Mouse (Mus musculus): ENCODE results near the gene Tekt3. TPM values are rescaled to one million over a fixed set of nuclear protein-coding genes. Genes with fewer than 3 reads are reported as not detected.

Gene Tekt3
- polyA plus RNA-seq, 1 experiment = not detected

GRCm38 (mm10) chr11:63142311-63142710 is 80.9 kb downstream of the Tekt3 start:
- 84% methylated on average over 5 of the region's 5 CpGs for WGBS
- TF ChIP-seq POLR2A (IDR thresholded peaks at IDR 0.05; ENCODE audit: borderline replicate concordance, insufficient read depth, low read length) (no peak), CTCF (IDR thresholded peaks at IDR 0.05; ENCODE audit: borderline replicate concordance, insufficient read depth, low read depth, low read length) (no peak)
- Histone ChIP-seq H3K27me3 (ENCODE audit: control insufficient read depth, insufficient read depth, low read length) (no peaks in the 10 kb centered on the region), H3K27ac (ENCODE audit: insufficient read depth, low read length) (no peak overlapping the region), H3K4me1 (ENCODE audit: control insufficient read depth, insufficient read depth, low read length) (no peaks in the 10 kb centered on the region), H3K4me3 (replicated peaks; ENCODE audit: insufficient read depth, low read depth, low read length) (no peak overlapping the region)
- DNase-seq = no peak

GRCm38 (mm10) chr11:63142816-63143215 is 81.4 kb downstream of the Tekt3 start:
- no peak for DNase-seq
- Histone ChIP-seq H3K27ac (ENCODE audit: insufficient read depth, low read length) (no peak overlapping the region), H3K27me3 (ENCODE audit: control insufficient read depth, insufficient read depth, low read length) (no peaks in the 10 kb centered on the region), H3K4me3 (replicated peaks; ENCODE audit: insufficient read depth, low read depth, low read length) (no peak overlapping the region), H3K4me1 (ENCODE audit: control insufficient read depth, insufficient read depth, low read length) (no peaks in the 10 kb centered on the region)
- WGBS = 91% methylated on average over 4 of the region's 4 CpGs
- no peak for TF ChIP-seq POLR2A (IDR thresholded peaks at IDR 0.05; ENCODE audit: borderline replicate concordance, insufficient read depth, low read length)
- no peak for TF ChIP-seq CTCF (IDR thresholded peaks at IDR 0.05; ENCODE audit: borderline replicate concordance, insufficient read depth, low read depth, low read length)

- no peak overlapping the region for H3K4me3 ChIP-seq (replicated peaks; ENCODE audit: insufficient read depth, low read depth, low read length)
- TF ChIP-seq POLR2A (IDR thresholded peaks at IDR 0.05; ENCODE audit: borderline replicate concordance, insufficient read depth, low read length) = no peak
- no peak for TF ChIP-seq CTCF (IDR thresholded peaks at IDR 0.05; ENCODE audit: borderline replicate concordance, insufficient read depth, low read depth, low read length)
- DNase-seq = no peak
- WGBS = 71% methylated on average over 8 of the region's 8 CpGs
- H3K27ac ChIP-seq (ENCODE audit: insufficient read depth, low read length) = no peak overlapping the region
- no peaks in the 10 kb centered on the region for H3K27me3 ChIP-seq (ENCODE audit: control insufficient read depth, insufficient read depth, low read length)
- H3K4me1 ChIP-seq (ENCODE audit: control insufficient read depth, insufficient read depth, low read length) = no peaks in the 10 kb centered on the region
These were observed 82.0 kb downstream of the Tekt3 start for GRCm38 (mm10) chr11:63143486-63143885.

Other genes starting within 250 kb of the Tekt3 start
- 4.0 and 4.2 TPM in 2 replicates for gene Trim16, start 241.4 kb upstream of the Tekt3 start, polyA plus RNA-seq (2012; rRNA removed)
- 1.8 and 1.9 TPM in 2 replicates for gene Fbxw10, start 214.6 kb upstream of the Tekt3 start, polyA plus RNA-seq (2012; rRNA removed)
- gene Tvp23b, start 182.2 kb upstream of the Tekt3 start, polyA plus RNA-seq (2012; rRNA removed) = 28.5 and 32.3 TPM in 2 replicates
- gene Cdrt4, start 110.5 kb upstream of the Tekt3 start, polyA plus RNA-seq (2012; rRNA removed) = 0.26 TPM in 1 of 2 replicates, not detected in the other
- gene Pmp22, start 67.3 kb downstream of the Tekt3 start, polyA plus RNA-seq (2012; rRNA removed) = 52.5 and 60.8 TPM in 2 replicates

Data from cerebellum, adult 2 months (tissue).